Mouse (Mus musculus) liver, embryonic 11.5 days (tissue): ENCODE measurements at regions not wholly inside any gene's neighbourhood (a gene's known extent, or its start where the extent isn't known, plus 50 kb on each side); places are given as distances from the start of the nearest gene placed in this dataset.

ENCODE experiments used
- ATAC-seq: fragments of 200-750 bp; cut with Nextera tagmentation; replicated peaks from 2 replicates; pipeline ENCODE4 v1.8.0; 2017; ENCODE audit warnings: moderate number of reproducible peaks, mild to moderate bottlenecking, moderate TSS enrichment, moderate library complexity; ENCODE audit not compliant: low FRiP score
- DNase-seq: peaks from one replicate; pipeline ENCODE4 v3.0.0-alpha.2; 2017; ENCODE audit warnings: low spot score
- H3K27ac ChIP-seq: fragments of 300-500 bp; sonication (generic); 2 replicates; pipeline ENCODE4 v1.5.1; 2014; ENCODE audit warnings: mild to moderate bottlenecking, low read depth, low read length, control low read depth
- H3K27me3 ChIP-seq: fragments of 300-500 bp; sonication (generic); replicated peaks from 2 replicates; pipeline ENCODE4 v1.6.1; 2014; ENCODE audit warnings: low read length, mixed read lengths; ENCODE audit not compliant: control insufficient read depth, insufficient read depth
- H3K36me3 ChIP-seq: fragments of 300-500 bp; sonication (generic); 2 replicates; pipeline ENCODE4 v1.6.1; 2014; ENCODE audit warnings: mild to moderate bottlenecking, low read length, moderate library complexity, mixed read lengths; ENCODE audit not compliant: control insufficient read depth, insufficient read depth
- H3K4me1 ChIP-seq: fragments of 300-500 bp; sonication (generic); replicated peaks from 2 replicates; pipeline ENCODE4 v1.6.1; 2014; ENCODE audit warnings: low read length, mixed read lengths; ENCODE audit not compliant: control insufficient read depth, insufficient read depth
- H3K4me2 ChIP-seq: fragments of 300-500 bp; sonication (generic); 2 replicates; pipeline ENCODE4 v1.6.1; 2014; ENCODE audit warnings: mild to moderate bottlenecking, control low read depth, moderate library complexity
- H3K4me3 ChIP-seq: fragments of 300-500 bp; sonication (generic); 2 replicates; pipeline ENCODE4 v1.5.1; 2014; ENCODE audit warnings: low read depth, low read length, control low read depth
- H3K9ac ChIP-seq: fragments of 300-500 bp; sonication (generic); 2 replicates; pipeline ENCODE4 v1.6.1; 2014; ENCODE audit warnings: low read depth, low read length, control low read depth
- H3K9me3 ChIP-seq: fragments of 300-500 bp; sonication (generic); 2 replicates; pipeline ENCODE4 v1.6.1; 2016; ENCODE audit warnings: low read length, inconsistent platforms, mixed read lengths; ENCODE audit not compliant: control insufficient read depth
- WGBS: fragments of 180-500 bp; shearing (Covaris S2); extraction: QIAGEN DNeasy Blood & Tissue Kit; methylation state at CpG from one replicate; pipeline ENCODE4 v1.1.7; 2014; 5-methylcytosine and 5-hydroxymethylcytosine counted together

DNA sequence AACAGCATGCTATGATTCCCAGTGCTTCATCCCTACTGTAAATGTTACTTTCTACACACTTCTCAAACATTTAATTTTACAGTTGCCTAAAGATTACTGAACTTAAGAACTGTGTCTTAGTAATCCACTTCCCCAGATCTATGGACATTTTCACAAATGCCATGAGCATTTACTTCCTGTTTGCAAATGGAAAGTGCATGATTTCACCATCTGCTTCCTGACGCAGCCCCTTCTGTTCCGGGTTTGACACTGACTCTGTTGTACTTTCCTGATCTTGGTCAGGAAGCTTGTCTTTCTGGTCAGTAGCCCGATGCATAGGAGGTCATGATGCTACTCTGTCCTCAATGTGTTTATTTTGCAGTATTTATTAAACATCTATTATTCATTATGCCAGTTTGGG is 493.5 kb downstream of the Htr1b start:
- Histone ChIP-seq H3K27ac (no peak overlapping the region), H3K4me2 (no peak overlapping the region), H3K4me1 (no peaks in the 10 kb centered on the region), H3K9me3 (no peaks in the 10 kb centered on the region), H3K9ac (no peak overlapping the region), H3K4me3 (no peak overlapping the region), H3K36me3 (no peaks in the 10 kb centered on the region), H3K27me3 (no peaks in the 10 kb centered on the region)
- no peak for DNase-seq
- 70% methylated on average over 3 of the region's 3 CpGs for WGBS
- no peak for ATAC-seq

GRCm38 (mm10) chr9:81136366-81136765 is 497.3 kb downstream of the Htr1b start:
- DNase-seq = no peak
- 82% methylated on average over 3 of the region's 3 CpGs for WGBS
- Histone ChIP-seq H3K27me3 (no peaks in the 10 kb centered on the region), H3K4me2 (no peak overlapping the region), H3K4me1 (no peaks in the 10 kb centered on the region), H3K9me3 (no peaks in the 10 kb centered on the region), H3K27ac (no peak overlapping the region), H3K36me3 (no peaks in the 10 kb centered on the region), H3K9ac (no peak overlapping the region), H3K4me3 (no peak overlapping the region)
- no peak for ATAC-seq

- no peaks in the 10 kb centered on the region for H3K27me3 ChIP-seq
- DNase-seq (no peak), ATAC-seq (no peak)
- WGBS = 71% methylated on average over 2 of the region's 2 CpGs
- H3K9me3 ChIP-seq = no peaks in the 10 kb centered on the region
- no peak overlapping the region for H3K4me2 ChIP-seq
- H3K4me3 ChIP-seq = no peak overlapping the region
- H3K4me1 ChIP-seq = no peaks in the 10 kb centered on the region
- no peak overlapping the region for H3K9ac ChIP-seq
- H3K27ac ChIP-seq = no peak overlapping the region
- no peaks in the 10 kb centered on the region for H3K36me3 ChIP-seq
Observed at GRCm38 (mm10) chr9:81113044-81113443, 520.6 kb downstream of the Htr1b start.

DNA sequence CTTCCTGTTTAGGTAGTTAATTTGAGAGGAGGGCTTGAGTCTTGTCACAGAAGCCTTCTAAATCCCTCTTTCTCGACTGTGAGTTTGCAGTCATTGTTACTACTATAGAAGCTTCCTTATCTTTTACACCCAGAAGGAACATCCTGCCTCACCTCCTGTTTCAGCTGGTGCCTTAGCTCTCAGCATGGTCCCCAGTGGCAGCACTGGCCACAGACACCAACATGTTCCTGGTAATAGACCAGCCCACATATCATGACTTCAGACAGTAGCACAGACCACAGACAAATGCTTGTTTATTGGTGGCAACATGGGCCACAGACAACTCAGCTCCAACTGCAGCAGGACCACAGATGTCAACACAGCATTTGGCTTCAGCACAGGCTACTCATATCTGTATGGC is 560.4 kb downstream of the Htr1b start:
- Histone ChIP-seq H3K9ac (no peak overlapping the region), H3K27me3 (no peaks in the 10 kb centered on the region), H3K36me3 (no peaks in the 10 kb centered on the region), H3K27ac (no peak overlapping the region), H3K4me2 (no peak overlapping the region), H3K9me3 (no peaks in the 10 kb centered on the region), H3K4me3 (no peak overlapping the region), H3K4me1 (no peaks in the 10 kb centered on the region)
- ATAC-seq = peak; percentile 72
- WGBS = 31% methylated on average over 1 of the region's 1 CpGs
- no peak for DNase-seq

DNA sequence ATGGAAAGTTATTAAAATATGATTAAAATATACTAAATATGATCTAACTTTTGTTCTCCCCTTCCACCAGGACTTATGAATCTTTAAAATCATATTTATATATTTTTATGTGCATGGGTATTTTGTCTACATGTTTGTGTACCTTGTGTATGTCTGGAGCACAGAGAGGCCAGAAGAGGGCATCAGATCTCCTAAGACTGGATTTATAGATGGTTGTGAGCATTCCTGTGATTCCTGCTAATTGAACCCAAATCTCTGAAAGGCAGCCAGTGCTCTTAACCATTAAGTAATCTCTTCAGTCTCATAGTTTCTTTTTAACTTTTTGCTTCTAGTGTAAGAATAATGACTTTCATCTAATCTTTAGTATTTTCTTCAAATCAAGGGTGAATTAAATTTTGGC is 577.2 kb upstream of the Impg1 start:
- Histone ChIP-seq H3K9ac (no peak overlapping the region), H3K4me3 (no peak overlapping the region), H3K27me3 (no peaks in the 10 kb centered on the region), H3K36me3 (no peaks in the 10 kb centered on the region), H3K4me1 (no peaks in the 10 kb centered on the region), H3K27ac (no peak overlapping the region), H3K9me3 (no peaks in the 10 kb centered on the region), H3K4me2 (no peak overlapping the region)
- ATAC-seq = no peak
- no peak for DNase-seq

DNA sequence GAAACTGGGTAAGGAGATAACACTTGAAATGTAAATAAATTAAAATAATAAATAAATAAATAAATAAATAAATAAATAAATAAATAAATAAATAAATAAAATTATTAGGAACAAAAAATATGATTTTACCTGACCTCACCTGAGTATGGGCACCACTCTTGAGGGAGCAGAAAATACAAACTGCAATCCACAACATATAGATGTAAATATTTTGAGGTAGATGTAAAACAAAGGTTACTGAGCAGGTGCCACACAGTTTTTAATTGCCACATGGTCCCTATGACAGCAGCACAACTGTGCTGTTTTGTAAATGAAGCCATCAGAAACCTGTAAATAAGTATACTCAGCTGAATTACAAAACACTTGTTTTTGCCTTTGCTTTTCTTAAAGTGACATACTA is 576.7 kb upstream of the Impg1 start:
- DNase-seq (no peak), ATAC-seq (no peak)
- Histone ChIP-seq H3K4me2 (no peak overlapping the region), H3K4me3 (no peak overlapping the region), H3K27ac (no peak overlapping the region), H3K4me1 (no peaks in the 10 kb centered on the region), H3K9me3 (no peaks in the 10 kb centered on the region), H3K27me3 (no peaks in the 10 kb centered on the region), H3K9ac (no peak overlapping the region), H3K36me3 (no peaks in the 10 kb centered on the region)
